Mouse (Mus musculus) neural tube, embryonic 10.5 days (tissue): ENCODE data around the gene Creld1.

Experiments
- DNase-seq: peaks from one replicate; pipeline ENCODE4 v3.0.0-alpha.2; 2017; ENCODE audit warnings: low spot score; ENCODE audit errors: extremely low spot score

The Creld1 gene

DNA sequence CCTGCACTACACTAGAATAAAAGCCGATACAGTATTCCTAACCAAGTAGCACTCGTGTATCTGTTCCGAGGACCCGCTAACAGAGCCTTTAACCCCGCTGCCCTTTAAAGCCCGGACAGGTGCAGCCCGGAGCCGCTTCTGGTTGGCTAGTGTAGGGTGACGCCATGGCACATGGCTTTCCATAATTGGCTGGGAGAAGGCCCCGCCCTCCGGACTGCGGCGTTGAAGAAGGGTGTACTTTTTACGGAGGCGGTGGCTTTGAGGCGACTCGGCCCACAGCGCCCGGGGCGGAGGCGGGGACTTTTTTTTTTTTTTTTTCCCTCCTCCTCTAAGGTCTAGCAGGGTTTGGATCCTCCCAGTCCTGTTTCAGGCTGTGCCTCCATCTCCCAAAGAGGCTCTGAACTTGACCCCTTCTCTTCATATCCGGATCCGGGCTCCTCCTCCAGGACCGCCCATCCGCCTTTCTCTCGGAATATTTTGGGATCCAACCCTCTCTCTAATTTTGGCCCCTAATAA, at the start of gene Creld1:
TSS of gene Creld1 (plus strand) at position 198 of the 516 bp plus-strand sequence.
- peak; percentile 91 for DNase-seq

DNA sequence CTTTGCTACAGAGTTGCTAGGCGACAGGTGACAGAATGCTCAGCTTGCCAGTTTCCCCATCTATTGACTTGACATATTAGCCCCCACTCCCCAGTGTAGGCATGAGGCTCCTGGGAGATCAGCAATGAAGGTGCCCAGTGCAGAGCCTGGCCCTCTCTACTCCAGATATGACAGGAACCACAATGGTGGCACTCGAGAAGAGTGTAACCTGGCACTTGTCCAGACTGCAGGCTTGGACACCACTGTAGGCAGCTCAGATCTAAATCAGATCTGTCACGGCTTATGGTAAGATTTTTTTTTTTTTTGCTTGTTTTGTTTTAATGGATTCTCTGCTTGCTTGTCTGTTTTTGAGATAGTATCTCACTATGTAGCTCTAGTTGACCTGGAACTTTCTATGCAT, 49.4 kb upstream of the Creld1 start:
- DNase-seq, result no peak

DNA sequence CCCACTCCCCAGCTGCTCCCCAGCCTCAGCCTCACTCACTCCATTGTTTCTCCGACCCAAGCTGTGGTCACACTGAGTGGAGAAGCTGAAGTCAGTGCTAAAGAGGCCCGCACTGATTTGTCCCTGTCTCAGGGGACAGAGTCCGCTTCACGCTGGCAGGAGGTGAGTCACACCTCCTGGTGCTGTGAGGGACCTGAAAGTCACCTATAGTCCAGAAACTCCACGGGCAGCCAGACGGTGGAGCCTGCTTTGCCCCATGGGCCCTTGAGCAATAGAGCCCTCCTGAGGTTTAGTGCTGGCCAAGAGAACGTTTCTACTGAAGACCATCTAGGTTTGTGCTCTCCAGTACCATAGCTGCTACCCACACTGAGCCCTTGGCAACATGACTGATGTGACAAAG, 48.4 kb upstream of the Creld1 start:
- no peak for DNase-seq

DNA sequence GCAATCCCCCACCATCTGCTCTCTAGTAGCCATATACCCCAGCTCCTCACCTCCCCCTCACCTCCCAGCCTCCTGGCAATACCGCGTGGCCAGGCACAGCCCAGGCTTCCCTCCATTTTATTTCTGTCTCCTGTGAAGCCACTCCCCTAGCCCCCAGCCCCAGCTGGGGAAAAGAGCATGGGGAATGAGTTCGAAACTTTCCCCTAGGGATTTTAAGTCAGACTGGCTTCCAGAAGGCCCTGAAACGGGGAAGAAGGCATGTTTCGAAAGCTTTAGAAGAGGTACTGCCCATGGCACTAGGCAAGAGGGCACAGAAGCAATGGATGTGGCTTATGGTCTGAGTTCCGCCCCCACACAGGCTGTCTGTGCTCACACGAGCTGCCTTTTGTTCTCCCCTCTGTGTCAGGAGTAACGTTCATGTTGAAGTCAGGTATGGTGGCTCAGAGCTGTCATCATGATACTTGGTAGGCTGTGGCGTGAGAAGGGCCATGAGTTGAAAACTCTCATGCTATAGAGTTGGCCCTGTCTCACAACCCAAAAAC, 47.4 kb upstream of the Creld1 start, which contains the start of gene Cidec:
TSS of gene Cidec (minus strand) at position 97 of the 542 bp plus-strand sequence.
- DNase-seq, result no peak

DNA sequence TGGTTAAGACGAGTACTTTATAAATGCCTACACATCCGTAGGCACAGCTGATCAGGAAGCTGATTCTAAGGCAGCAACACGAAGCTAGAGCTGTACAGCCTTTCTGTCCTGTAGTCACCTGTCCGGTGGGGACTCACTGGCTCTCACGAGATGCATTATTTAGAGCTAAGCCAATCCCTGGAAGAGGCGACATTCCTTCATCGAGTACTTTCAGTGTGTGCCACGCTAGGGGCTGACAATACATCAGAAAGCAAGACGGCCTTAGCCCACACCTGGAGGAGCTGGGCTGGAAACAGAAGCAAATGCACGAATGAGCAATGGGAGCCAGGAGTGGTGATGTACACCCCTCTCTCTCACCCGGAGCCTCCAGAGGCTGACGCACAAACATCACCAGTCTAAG, 46.0 kb upstream of the Creld1 start:
- no peak for DNase-seq

DNA sequence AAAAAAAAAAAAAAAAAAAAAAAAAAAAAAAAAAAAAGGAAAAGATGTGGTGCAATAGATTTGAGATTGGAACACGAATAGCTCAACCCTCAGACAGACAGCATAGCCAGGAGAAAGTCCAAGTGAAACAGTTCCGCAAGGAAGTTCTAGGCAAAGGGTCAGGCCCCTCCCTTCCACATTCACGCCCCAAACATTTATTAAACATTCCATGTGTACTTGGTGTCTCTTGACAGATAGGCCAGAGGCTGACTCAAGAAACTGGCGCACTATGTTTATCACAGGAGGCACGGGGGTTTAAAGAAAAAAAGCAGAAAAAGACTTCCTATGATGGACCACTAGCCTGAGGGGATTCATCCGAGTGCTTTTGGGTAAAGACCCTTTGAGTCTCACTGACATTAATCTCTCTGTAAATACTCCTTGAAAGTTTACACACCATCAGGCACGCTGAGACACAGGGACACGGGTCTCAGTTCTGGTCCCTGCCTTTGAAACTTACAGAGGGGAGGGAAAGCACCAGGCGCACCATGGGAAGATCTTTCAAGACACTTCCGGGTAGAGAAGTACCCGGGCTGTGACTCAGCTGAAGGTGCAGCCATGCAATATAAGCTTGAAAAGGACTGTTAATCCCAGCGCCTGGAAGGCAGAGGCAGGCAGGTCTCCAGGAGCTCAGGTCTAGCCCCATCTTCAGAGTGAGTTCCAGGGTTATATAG, 44.2 kb upstream of the Creld1 start:
- no peak for DNase-seq

DNA sequence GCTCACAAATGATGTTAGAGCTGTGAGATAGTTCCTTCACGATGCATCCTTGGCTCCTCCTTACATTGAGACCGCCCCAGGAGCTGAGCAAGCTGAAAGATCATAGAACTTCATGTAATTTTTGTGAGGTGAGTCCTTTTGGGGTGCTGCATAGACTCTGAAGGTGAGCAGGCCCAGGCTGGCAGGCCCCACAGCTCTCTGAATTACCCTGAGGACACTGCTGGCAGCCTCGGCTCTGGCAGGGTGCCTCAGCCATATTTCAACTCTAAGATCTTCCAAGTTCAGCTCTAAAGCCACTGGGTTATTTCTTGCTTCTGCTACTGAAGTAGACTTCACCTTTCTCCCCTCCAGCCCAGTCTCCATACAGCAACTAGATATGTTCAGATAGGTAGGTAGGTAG, 42.4 kb upstream of the Creld1 start:
- DNase-seq, result no peak

DNA sequence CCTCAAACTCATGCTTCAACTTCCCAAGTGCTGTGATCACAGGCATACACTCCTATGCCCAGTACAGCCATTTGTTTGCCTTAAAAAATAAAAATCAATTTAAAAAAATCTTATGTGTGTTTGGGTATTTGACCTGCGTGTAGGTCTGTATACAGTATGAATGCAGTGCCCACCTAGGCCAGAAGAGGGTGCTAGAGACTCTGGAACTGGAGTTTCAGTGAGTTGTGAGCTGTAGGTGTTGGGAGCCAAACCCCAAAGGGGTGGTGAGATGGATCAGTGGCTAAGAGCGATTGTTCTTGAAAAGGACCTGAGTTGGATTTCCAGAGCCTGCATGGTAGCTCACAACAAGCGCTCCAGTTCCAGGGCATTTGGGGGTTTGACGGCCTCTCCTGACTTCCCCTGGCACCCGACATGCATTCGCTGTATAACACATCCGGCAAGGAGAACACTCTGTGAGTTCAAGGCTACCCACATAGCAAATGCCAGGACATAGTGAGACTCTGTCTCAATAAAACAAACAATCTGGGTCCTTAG, 41.9 kb upstream of the Creld1 start:
- peak; percentile 75 for DNase-seq

DNA sequence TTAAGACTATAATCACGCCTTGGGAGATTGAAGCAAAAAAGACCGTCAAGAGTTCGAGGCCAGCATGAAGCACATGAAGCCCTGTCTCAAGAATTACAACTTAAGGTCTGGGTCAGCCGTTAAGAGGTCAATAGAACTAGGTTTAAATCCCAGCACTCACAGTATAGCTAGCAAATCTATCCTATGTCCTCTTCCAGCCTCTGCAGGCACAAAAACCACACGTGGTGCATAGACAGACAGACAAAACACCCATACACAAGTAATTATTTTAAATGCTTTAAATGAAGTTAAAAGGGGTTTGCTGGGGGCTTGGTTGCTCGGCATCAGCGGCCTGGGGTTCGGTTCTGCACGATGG, 41.0 kb upstream of the Creld1 start:
- no peak for DNase-seq

DNA sequence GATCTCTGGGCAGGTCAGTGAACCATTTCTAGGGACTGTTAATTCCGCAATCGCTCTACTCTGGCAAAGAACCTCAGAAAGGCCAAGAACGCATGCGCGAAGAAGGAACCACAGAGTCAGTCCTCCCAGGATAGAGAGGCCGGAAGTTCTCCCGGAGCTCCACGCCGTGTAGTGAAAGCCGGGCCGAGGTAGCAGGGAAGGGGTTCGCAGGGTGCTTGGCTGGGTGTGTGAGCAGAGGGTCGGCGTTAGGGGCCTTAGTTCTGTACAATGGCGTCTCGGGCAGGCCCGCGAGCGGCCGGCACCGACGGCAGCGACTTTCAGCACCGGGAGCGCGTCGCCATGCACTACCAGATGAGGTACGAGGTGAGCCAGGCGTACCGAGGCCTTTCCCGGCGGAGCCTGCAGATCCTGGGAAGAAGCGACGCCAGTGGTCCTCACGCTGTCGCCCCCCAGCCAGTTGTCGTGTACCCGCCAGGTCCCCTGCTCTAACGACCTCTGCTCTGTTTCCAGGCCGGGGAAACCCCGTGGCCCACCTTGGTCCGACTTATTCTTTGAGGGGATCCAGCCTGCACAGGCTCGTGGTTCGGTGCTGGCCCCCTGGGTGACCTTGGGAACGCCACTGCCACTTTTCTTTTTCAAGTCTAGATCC, 40.5 kb upstream of the Creld1 start, which contains the start of gene Jagn1:
TSS of gene Jagn1 (plus strand) at position 128 of the 649 bp plus-strand sequence.
- DNase-seq, result peak; percentile 96

DNA sequence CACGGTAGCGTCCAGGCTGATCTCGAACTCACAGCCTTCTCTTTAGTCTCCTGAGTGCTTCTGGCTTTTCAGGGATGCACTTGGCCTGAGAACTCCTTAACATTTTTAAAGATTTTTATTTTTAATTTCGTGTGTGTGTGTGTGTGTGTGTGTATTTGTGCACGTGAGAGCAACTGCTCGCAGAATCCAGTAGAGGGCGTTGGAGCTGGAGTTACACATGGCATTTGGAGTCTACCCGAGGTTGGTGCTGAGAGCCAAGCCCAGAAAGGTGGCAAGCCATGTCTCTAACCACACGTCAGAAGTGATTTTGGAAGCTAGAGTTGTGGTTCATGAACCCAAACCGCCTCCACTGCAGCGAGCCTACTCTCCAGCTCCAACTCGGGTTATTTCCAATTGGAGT, 40.0 kb upstream of the Creld1 start:
- no peak for DNase-seq

DNA sequence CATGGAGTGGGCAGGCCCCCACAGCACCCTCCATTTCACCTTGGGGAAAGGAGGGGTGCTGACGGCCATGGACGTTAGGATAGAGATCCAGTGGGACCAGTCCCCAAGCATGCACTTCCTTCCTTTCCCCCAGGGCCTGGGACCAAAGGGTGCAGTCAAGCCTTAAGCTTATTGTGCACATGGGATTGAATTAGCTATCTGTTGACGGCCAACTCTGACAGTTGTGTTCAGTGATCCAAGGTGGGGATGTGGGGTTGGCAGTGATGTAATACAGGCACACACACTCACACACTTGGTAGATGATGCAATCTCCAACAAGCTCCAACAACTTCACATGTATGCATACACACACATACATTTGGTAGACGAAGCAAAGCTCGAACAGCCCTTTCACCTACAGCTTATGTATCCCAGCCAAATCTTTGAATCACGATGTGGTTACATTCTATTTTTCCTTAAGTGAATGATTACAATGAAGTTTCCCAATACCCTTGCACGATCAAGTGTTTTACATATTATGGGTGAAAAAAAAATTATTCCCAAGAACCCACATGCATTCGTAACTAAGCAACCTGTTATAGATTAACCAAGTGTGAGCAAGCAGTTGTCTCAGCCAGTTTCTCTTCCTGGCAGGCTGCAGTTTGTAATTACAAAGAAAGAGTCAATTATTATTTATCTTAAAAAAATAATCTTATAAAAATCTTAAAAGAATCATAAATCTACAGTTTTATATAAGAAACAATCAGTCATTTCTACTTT, 38.7 kb upstream of the Creld1 start:
- no peak for DNase-seq

DNA sequence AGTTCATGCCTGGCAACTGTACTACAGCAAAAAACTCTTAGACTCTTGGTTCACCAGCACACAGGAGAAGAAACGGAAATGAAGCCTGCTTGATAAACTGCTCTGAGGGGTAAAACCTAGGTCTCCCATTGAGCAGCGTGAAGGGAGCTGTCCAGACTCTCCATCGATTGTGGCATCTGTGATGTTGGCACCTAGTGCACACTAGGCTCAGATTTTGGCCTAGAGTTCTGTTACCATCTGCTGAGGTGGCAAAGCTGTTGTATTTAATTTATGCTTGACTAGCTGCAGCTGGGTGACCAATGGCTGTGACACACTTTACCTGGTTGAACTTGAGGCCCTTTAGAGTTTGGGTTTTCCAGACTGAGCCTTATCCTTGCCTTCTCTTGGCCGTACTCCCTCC, 35.5 kb upstream of the Creld1 start:
- no peak for DNase-seq

DNA sequence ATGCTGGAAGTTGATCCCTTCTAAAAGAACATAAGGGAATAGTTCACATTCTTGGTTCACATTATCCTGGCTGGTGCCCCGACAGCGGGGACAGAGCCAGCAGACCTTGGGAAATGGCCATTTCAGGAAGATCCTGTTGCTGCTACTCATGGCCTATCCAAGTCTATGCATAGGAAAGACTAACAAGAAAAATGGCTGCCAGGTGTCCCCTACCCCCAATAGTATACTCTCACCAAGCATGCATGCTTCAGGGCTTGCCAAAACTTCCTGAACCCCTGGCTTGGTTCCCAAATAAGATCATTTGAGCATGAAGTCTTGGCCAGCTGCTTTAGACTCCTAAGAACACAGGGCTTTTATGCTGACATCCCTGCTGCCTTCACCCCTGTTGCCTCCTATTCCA, 31.3 kb upstream of the Creld1 start:
- no peak for DNase-seq

DNA sequence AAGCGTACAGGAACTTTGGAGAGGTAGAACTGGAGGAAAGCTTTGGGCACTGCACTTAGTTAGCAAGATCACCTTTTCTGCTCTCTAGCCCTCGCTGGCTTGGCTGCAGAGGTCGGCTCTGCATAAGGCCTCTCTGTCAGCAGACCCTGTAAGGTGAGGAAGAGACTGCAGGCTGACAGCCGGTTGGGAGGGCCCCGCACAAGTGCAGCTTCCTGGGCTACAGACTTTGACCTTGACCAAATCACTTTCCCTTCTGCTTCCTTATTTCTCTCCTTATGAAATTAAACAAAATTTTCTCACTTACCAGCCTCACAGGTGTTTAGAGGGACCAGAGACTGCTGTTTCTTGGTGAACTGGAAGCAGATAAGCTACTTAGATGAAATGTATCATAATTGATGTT, 28.1 kb upstream of the Creld1 start:
- DNase-seq, result no peak

DNA sequence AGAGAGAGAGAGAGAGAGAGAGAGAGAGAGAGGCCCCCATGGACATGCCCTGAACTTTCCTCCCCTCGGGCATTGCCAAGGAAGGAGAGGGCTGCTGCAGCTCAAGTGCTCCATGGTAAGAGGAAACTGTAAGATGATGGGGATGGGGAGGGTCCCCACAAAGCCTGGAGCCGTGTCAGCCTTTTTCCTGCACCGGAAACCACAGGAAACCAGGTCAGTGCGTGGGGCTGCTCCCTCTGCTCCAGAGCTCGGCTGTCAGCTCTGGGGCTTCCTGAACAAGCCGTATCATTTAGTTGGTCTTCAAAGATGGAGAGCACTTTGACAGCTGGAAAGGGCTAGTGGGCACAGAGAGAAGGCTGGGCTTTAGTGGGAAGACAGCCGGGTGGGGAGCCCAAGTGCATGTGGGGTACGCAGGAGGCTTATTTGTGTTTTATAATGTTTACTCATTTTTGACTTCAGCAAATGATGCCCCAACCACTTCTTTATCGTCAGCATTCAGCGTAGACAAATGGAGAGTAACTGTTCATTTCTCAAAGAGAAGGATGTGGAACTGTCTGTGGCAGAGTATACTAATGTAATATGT, 25.1 kb upstream of the Creld1 start, which contains the start of gene Il17re:
TSS of gene Il17re (plus strand) at position 533 of the 583 bp plus-strand sequence.
- DNase-seq, result no peak

DNA sequence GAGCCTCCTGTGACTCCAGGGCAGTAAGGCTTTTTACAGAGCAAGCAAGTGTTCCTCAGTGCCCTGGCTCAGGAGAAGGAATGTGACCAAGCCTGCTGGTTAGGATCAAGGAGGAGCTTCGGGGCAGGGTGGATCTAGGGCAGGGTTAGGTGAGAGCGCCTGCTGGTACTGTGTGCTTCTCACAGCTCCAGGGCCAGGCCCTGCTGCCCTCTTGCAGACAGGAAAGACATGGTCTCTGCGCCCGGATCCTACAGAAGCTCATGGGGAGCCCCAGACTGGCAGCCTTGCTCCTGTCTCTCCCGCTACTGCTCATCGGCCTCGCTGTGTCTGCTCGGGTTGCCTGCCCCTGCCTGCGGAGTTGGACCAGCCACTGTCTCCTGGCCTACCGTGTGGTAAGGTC, 24.5 kb upstream of the Creld1 start:
- DNase-seq, result no peak

DNA sequence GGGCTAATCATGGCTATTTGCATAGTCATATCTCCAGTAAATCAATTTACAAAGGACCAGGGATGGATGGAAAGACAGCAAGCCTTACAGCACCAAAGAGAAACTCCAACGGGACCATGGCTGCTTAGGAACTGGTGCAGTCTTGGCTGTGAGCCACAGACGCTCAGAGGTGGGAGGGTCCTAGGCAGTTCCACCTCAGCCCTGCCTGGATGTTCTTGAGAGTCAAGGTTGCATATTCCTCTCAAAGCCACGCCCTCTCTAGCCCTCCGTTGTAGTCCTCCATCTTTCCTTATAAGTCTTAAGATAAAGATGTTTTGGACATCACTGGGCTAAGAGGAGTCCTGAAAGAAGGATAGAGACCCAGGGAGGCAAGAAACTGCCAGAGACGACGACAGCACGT, 19.1 kb upstream of the Creld1 start:
- DNase-seq, result no peak

DNA sequence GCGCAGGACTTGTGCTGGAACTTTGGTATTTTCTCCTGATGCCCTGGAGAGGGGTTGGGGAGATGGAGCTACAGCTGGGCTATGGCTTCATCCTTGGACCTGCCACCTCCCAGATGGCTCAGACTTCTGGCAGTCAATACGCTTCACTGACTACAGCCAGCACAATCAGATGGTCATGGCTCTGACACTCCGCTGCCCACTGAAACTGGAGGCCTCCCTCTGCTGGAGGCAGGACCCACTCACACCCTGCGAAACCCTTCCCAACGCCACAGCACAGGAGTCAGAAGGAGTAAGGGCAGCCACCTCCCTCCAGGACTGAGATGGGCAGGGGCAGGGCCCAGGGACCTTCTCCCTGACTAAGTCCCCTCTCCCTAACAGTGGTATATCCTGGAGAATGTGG, 17.5 kb upstream of the Creld1 start:
- DNase-seq, result no peak

DNA sequence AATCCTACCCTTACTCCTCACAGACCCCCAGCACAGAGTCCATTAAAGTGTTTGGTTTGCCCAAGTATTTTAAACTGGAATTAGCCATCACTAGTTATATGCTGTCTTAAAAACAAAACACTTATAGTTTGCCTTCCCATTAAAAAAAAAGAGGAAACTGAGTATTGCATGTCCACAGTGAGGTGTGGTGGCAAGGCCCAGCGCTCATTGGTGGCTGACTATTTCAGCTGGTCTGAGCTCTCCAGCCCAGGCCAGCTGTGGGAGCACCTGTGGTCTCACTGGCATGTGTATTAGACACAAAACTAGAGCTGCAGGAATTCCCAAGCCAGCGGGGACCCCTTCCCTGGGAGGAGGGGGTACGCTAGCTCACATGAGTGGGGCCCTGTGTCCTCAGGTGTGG, 14.6 kb upstream of the Creld1 start:
- DNase-seq, result no peak

DNA sequence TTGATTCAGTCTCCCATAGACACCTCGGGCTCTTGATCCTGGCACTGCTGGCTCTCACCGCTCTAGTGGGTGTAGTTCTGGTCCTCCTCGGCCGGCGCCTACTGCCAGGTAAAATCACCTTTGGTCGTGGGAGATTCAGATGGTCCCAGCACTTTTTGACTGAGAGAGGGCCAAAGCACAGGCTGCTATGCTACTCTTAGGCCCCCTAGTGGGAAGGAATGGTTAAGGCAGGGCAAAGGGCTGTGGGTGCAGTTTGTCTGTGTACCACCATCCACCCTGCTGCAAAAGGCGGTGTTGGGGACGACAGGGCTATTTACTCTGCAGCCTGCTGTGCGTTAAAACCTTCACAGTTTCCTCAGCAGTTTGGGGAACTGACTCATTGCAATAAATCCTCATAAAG, 14.1 kb upstream of the Creld1 start:
- peak; percentile 62 for DNase-seq
